Mouse (Mus musculus): ENCODE results near the gene Necap2.

Gene Necap2

GRCm38 (mm10) chr4:141033606-141034549, 44.3 kb downstream of the Necap2 start:
- DNase-seq (ENCODE audit: low spot score), result no peak

- peak; percentile 83 for DNase-seq (ENCODE audit: low spot score)
Measured at GRCm38 (mm10) chr4:141031733-141032132, 46.4 kb downstream of the Necap2 start.

- no peak for DNase-seq (ENCODE audit: low spot score)
Measured at GRCm38 (mm10) chr4:141030541-141031206, 47.5 kb downstream of the Necap2 start.

GRCm38 (mm10) chr4:141024992-141025391, 53.2 kb downstream of the Necap2 start:
- DNase-seq (ENCODE audit: low spot score), result no peak

- DNase-seq (ENCODE audit: low spot score), result no peak
Measured at GRCm38 (mm10) chr4:141024052-141024451, 54.1 kb downstream of the Necap2 start.

GRCm38 (mm10) chr4:141021614-141021929, 56.6 kb downstream of the Necap2 start:
- no peak for DNase-seq (ENCODE audit: low spot score)

GRCm38 (mm10) chr4:141020811-141021613, 57.1 kb downstream of the Necap2 start:
- peak; percentile 61 for DNase-seq (ENCODE audit: low spot score)

- no peak for DNase-seq (ENCODE audit: low spot score)
Measured at GRCm38 (mm10) chr4:141020220-141020619, 57.9 kb downstream of the Necap2 start.

GRCm38 (mm10) chr4:141017657-141018436, 60.3 kb downstream of the Necap2 start:
- no peak for DNase-seq (ENCODE audit: low spot score)

Data from embryo, embryonic 10.5 days (tissue).